Mouse (Mus musculus): ENCODE measurements at regions not wholly inside any gene's neighbourhood (a gene's known extent, or its start where the extent isn't known, plus 50 kb on each side); places are given as distances from the start of the nearest gene placed in this dataset.
"Not testable (repeated sequence)": the region's sequence is repeated elsewhere in the genome, so short reads cannot be mapped to it uniquely, and the experiment has no call there.

GRCm38 (mm10) chr14:53635206-53635605 is 618.7 kb downstream of the Dad1 start:
- intact Hi-C loops (cut with DNase I); DNase-seq: not testable (repeated sequence)

GRCm38 (mm10) chr14:53634320-53634979 is 619.5 kb downstream of the Dad1 start:
- DNase-seq; intact Hi-C loops (cut with DNase I): not testable (repeated sequence)

- DNase-seq; intact Hi-C loops (cut with DNase I): not testable (repeated sequence)
These were observed 620.2 kb downstream of the Dad1 start for GRCm38 (mm10) chr14:53633743-53634142.

- DNase-seq; intact Hi-C loops (cut with DNase I): not testable (repeated sequence)
These were observed 632.5 kb downstream of the Dad1 start for GRCm38 (mm10) chr14:53621376-53621775.

GRCm38 (mm10) chr14:53616061-53616460 is 637.8 kb downstream of the Dad1 start:
- intact Hi-C loops (cut with DNase I); DNase-seq: not testable (repeated sequence)

- DNase-seq: no peak
- intact Hi-C loops (cut with DNase I): no loop called here
These were observed 639.6 kb downstream of the Dad1 start for GRCm38 (mm10) chr14:53614341-53614740.

GRCm38 (mm10) chr14:53599299-53599698 is 654.6 kb downstream of the Dad1 start:
- intact Hi-C loops (cut with DNase I): not testable (repeated sequence)

GRCm38 (mm10) chr14:53597287-53597686 is 656.6 kb downstream of the Dad1 start:
- intact Hi-C loops (cut with DNase I); DNase-seq: not testable (repeated sequence)

More at GRCm38 (mm10) chr14:53599299-53599698, 654.6 kb downstream of the Dad1 start:
- DNase-seq: not testable (repeated sequence)

GRCm38 (mm10) chr14:53590601-53591000 is 663.3 kb downstream of the Dad1 start:
- DNase-seq; intact Hi-C loops (cut with DNase I): not testable (repeated sequence)

- intact Hi-C loops (cut with DNase I); DNase-seq: not testable (repeated sequence)
These were observed 671.4 kb downstream of the Dad1 start for GRCm38 (mm10) chr14:53582528-53582927.

- intact Hi-C loops (cut with DNase I); DNase-seq: not testable (repeated sequence)
These were observed 672.2 kb downstream of the Dad1 start for GRCm38 (mm10) chr14:53581734-53582133.

GRCm38 (mm10) chr14:53576927-53577326 is 677.0 kb downstream of the Dad1 start:
- DNase-seq; intact Hi-C loops (cut with DNase I): not testable (repeated sequence)

GRCm38 (mm10) chr14:53572701-53573100 is 681.2 kb downstream of the Dad1 start:
- DNase-seq; intact Hi-C loops (cut with DNase I): not testable (repeated sequence)

- DNase-seq: no peak
- intact Hi-C loops (cut with DNase I): no loop called here
These were observed 691.3 kb downstream of the Dad1 start for GRCm38 (mm10) chr14:53562606-53563005.

- DNase-seq; intact Hi-C loops (cut with DNase I): not testable (repeated sequence)
These were observed 693.8 kb downstream of the Dad1 start for GRCm38 (mm10) chr14:53560146-53560545.

GRCm38 (mm10) chr14:53559386-53559920 is 694.5 kb downstream of the Dad1 start:
- DNase-seq; intact Hi-C loops (cut with DNase I): not testable (repeated sequence)

GRCm38 (mm10) chr14:53553771-53554170 is 700.1 kb downstream of the Dad1 start:
- DNase-seq: no peak
- intact Hi-C loops (cut with DNase I): no loop called here

- DNase-seq: peak in 1 of 2 experiments; percentile 1
- intact Hi-C loops (cut with DNase I): not testable (repeated sequence)
These were observed 706.5 kb downstream of the Dad1 start for GRCm38 (mm10) chr14:53547365-53547764.

GRCm38 (mm10) chr14:53545351-53545750 is 708.6 kb downstream of the Dad1 start:
- intact Hi-C loops (cut with DNase I): no loop called here
- DNase-seq: no peak

GRCm38 (mm10) chr14:53541640-53542039 is 712.3 kb downstream of the Dad1 start:
- intact Hi-C loops (cut with DNase I): not testable (repeated sequence)
- DNase-seq: peak; percentile 2 to 11

GRCm38 (mm10) chr14:53537895-53538294 is 716.0 kb downstream of the Dad1 start:
- DNase-seq; intact Hi-C loops (cut with DNase I): not testable (repeated sequence)

GRCm38 (mm10) chr14:53523430-53523829 is 730.5 kb downstream of the Dad1 start:
- DNase-seq; intact Hi-C loops (cut with DNase I): not testable (repeated sequence)

Measured in heart, postnatal 14 days (tissue).